Mouse (Mus musculus) large intestine, adult 2 months (tissue): ENCODE results near the gene D430041D05Rik. TPM values are rescaled to one million over a fixed set of nuclear protein-coding genes. Genes with fewer than 3 reads are reported as not detected.

Experiments
- DNase-seq: peaks from one replicate; pipeline ENCODE4 v3.0.0-alpha.2; 2012; ENCODE audit warnings: low read depth, low spot score
- WGBS: fragments of 180-500 bp; shearing (Covaris S2); methylation state at CpG from one replicate; pipeline ENCODE4 v1.1.7; 2018; 5-methylcytosine and 5-hydroxymethylcytosine counted together
- polyA plus RNA-seq: library from polyadenylated mRNA; depleted of rRNA; stranded (reverse); fragments of >200 nt; gene quantifications from 2 replicates; pipeline ENCODE4 v1.2.3, GENCODE M21; 2012

The D430041D05Rik gene
- polyA plus RNA-seq, 1 experiment: not detected

GRCm38 (mm10) chr2:104175476-104176165 lies 235.2 kb downstream of the D430041D05Rik start:
- WGBS: 85% methylated on average over 9 of the region's 9 CpGs
- no peak for DNase-seq

DNA sequence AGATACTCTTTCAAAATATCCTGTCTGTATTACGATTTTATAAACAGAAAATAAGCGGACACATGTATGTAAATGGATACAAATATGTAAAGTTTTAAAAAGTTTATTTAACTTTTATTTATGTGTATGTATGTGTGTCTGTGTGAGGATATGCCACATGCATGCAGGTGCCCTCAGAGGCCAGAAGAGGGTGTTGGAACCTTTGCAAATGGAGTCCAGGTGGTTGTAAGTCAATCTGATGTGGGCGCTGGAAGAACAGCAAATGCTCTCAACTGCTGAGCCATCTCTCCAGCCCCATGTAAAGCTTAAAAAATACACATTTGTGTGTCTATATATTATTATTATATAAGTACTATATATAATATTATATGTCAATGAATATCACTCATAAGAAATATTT lies 237.4 kb downstream of the D430041D05Rik start:
- 82% methylated on average over 3 of the region's 3 CpGs for WGBS
- no peak for DNase-seq

GRCm38 (mm10) chr2:104172695-104173348 lies 238.0 kb downstream of the D430041D05Rik start:
- no peak for DNase-seq
- 58% methylated on average over 11 of the region's 11 CpGs for WGBS

DNA sequence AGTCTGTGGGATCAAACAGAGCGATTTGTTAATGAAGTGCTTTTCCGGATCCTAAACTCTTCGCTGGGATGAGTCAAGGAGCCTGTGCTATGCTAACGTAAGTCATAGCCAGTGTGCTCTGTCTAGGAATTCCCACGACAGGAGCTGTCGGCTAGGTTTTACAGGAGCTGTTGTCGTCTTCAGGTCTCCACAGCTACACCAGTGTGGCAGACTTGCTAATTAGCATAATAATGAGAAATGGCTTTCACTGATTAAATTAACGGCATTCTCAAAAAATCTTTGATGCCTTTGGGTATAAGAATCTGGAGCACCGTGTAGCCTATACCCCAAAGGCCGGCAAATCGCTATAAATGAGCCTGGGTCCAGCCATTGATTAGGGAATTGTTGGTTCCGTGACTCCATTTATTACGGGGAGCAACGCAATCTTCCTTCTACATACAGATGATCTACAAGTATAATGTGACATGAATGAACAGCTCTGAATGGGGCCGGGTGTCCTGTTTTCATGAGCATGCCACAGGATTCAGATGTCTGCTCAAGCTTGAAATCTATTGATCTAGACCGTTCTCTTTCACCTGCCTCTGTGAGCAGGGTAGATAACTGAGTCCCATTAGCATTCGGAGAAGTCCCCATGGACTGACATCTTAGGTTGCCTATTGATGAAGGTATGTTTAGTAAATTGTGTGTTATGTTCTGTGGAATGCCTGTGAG lies 242.5 kb downstream of the D430041D05Rik start:
- WGBS: 93% methylated on average over 17 of the region's 17 CpGs
- DNase-seq: no peak

DNA sequence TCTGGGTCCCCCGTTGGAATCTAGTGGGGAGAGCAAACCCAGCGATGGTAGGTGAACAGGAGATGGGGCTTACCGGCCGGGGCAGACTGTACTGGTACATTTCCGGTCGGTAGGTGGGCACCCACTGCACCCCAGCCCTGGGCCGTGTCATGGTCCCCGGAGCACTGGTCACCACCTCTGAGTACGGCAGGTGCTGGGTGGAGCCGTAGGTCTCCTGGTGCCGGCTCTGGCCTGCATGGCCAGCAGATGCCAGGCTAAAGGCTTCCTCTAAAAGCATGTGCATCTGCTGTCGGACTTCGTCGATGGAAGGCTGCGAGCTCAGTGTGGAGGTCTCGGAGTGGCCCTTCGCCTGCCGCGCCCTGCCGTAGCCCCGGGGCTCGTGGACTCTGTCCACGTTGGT lies 243.0 kb downstream of the D430041D05Rik start:
- no peak for DNase-seq
- 94% methylated on average over 23 of the region's 23 CpGs for WGBS

- no peak for DNase-seq
- 88% methylated on average over 2 of the region's 2 CpGs for WGBS
Observed at GRCm38 (mm10) chr2:104165631-104166030, 245.2 kb downstream of the D430041D05Rik start.

GRCm38 (mm10) chr2:104163978-104164487 lies 246.8 kb downstream of the D430041D05Rik start:
- no peak for DNase-seq
- WGBS: 86% methylated on average over 4 of the region's 4 CpGs

DNA sequence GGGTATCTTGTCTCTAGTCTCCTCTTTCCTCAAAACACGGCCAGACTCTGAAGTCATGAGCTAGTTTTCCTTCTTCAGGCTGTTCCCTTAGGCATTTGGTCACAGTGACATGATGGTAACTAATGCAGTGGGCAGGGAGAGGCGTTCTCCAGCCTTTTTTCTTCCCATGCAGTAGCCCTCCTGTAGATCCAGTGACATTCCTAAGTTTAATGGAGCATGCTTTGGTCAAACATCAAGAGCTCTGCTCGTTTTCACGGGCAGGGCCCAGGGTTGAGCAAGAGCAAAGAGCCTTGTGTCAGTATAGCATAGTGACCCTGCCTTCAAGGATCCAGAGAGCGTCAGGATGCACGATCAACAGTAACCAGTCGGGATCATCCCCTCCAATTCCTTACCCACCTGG lies 247.4 kb downstream of the D430041D05Rik start:
- 53% methylated on average over 7 of the region's 7 CpGs for WGBS
- DNase-seq: no peak

DNA sequence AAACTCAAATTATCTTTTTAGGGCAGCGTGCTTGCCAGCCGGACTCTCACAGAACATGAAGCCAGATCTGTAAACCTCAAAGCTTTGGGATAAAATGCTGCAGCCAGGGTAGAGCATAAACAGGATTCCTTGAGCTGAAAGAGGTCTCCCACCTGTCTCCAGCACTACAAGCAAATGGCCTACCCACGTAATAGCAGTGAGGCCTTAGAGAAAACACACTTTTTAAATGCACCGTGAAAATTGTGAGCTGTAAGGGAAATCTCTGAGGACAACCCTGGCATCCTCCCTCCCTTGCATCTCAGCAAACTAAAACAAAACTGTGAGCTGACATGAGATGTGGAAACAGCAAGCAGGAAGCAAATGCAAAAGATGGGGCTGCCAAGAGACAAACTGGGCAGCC lies 253.0 kb downstream of the D430041D05Rik start:
- DNase-seq: no peak
- 78% methylated on average over 4 of the region's 4 CpGs for WGBS

GRCm38 (mm10) chr2:104153876-104154275 lies 256.9 kb downstream of the D430041D05Rik start:
- WGBS: 69% methylated on average over 3 of the region's 3 CpGs
- DNase-seq: no peak

DNA sequence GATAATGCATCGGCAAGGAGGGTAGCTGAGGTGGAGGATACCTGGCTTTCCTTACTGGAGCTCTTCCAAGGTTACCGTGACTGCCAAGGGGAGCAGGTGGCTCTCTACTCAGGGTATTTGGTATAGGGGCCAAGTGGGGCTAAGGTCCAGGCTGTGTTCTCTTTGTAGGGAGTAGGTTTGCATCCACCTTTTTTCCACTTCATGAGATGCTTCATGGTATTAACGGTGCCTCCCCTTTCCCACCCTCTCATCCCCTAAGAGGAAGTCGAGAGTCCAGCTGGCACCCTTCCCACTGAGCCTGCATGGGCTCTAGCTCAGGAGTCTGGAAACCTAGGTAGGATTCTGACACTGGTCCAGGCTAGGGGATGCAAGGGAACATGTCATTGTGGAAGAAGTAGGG lies 257.5 kb downstream of the D430041D05Rik start:
- 49% methylated on average over 4 of the region's 4 CpGs for WGBS
- no peak for DNase-seq

DNA sequence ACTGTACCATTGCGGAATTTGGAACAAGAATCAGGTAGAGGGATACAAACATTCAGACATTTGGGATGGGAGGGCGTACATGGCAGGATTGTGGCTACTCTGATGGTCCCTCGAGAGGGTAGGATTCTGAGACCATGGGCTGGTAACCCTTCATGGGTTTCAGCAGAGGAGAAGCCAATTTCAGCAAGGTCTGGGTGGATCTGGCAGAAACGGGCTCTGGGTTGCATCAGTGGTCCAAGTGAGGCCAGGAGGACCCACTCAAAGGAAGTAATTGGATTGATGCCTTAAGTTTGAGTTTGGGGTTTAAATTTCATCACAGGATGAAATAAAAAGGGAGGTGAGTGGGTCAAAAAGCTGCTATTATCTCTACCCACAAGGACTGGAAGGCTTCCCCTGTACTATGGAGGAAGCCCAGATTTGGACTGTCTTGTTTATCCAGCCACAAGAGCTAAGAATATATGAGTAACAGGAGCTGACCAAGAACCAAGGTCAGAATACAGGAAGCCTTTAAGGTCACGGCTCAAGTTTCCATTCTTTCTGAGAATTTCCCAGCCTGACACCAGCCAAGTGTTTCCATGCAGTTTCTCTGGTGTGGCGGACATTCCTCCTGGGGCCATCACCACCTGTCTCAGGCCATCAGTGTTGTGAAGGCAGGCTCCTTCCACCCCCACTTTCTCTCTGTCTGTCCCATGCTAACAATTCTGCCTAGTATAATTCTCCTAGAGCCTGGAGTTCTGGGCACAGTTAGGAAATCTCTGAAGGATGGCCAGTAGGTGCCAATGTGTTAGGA lies 260.0 kb downstream of the D430041D05Rik start:
- WGBS: 80% methylated on average over 6 of the region's 6 CpGs
- DNase-seq: no peak

- no peak for DNase-seq
- 65% methylated on average over 4 of the region's 4 CpGs for WGBS
Observed at GRCm38 (mm10) chr2:104147910-104148561, 262.8 kb downstream of the D430041D05Rik start.

DNA sequence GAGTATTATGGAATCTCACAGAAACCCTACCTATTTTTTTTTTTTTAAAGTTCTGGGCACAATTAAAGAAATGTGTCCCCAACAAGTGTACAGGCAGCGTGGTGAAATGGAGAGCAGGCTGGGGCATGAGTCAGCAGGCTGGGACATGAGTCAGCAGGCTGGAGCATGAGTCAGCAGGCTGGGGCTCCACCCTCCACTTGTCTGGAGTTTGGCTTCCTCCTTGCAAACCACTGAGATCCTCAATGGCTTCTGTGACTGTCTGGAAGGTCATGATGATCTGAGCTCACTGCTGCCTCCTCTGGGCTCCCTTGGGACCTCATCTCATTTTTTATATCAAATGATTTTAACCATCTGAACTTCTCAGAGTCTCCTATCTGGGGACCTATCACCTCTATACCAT lies 264.8 kb downstream of the D430041D05Rik start:
- no peak for DNase-seq
- 46% methylated on average over 1 of the region's 1 CpGs for WGBS

DNA sequence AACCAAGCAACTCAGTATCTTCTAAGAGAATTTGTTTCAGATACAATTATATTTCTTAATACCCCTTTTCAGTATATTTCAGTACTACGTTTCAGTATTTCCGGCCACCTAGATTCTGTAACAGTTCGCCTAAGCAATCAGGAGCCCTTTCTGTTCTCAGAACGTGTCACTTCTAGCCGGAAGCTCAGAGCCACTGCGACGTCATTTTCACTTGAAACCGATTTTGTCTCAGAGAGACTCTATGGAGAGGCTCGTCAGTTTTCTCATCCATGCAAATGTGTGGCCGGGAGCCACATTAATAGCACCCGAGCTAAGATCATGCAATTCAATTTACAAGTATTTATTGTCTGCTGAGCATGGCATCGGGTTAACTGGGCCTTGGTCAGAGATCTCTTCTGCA lies 266.8 kb downstream of the D430041D05Rik start:
- DNase-seq: no peak
- WGBS: 87% methylated on average over 12 of the region's 12 CpGs

DNA sequence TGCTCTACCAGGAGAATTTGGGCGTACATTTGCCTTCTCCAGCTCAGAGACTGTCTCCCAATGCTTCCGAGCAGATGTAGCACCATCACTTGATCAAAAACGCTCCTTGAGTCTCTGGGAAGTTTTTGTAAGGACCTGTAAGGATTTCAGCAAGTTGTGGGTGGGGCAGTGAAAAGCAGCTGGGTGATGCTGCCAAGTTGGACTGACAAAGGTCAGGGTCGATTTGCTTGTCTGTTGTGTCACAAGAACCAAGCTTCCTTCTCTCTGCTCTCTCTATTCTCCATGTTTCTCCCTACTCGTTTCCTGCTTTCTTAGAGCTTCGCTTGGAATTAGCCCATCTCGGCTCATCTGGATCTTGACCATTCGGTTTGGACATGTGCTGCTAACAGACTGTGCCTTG lies 268.7 kb downstream of the D430041D05Rik start:
- no peak for DNase-seq
- WGBS: 80% methylated on average over 8 of the region's 8 CpGs

DNA sequence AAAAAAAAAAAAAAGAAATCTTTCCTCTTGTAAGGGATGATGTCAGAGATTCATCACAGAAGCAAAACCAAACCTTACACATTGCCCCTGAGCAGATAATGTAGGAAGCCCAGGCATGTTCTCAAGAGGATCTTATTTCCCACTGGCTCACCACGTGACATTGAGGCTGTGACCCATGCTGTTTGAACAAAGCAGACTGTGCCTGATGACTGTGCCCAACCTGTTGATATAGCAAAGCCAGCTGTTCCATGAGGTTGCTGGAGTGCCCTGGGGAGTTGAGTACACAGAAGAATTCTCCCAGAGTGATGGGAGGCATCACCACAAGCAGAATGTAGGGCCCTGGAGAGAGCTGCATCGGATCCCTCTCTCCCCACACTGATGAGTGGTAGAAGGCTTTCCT lies 274.9 kb downstream of the D430041D05Rik start:
- no peak for DNase-seq
- 44% methylated on average over 2 of the region's 2 CpGs for WGBS

- DNase-seq: peak; percentile 38
- 44% methylated on average over 8 of the region's 8 CpGs for WGBS
Observed at GRCm38 (mm10) chr2:104134150-104135056, 276.4 kb downstream of the D430041D05Rik start.
